Mouse (Mus musculus) T-helper 2 cell (primary cell): ENCODE measurements around the gene Smg6.
"Not testable (repeated sequence)": the region's sequence is repeated elsewhere in the genome, so short reads cannot be mapped to it uniquely, and the experiment has no call there.

Experiments used
- in situ Hi-C: fragments of 300-600 bp; cut with MboI, MseI; formaldehyde crosslinking; loops from one replicate; pipeline ENCODE4 v1.15.1; 2025; ENCODE audit warnings: high pct_unique_total_duplicates

Smg6 gene

DNA sequence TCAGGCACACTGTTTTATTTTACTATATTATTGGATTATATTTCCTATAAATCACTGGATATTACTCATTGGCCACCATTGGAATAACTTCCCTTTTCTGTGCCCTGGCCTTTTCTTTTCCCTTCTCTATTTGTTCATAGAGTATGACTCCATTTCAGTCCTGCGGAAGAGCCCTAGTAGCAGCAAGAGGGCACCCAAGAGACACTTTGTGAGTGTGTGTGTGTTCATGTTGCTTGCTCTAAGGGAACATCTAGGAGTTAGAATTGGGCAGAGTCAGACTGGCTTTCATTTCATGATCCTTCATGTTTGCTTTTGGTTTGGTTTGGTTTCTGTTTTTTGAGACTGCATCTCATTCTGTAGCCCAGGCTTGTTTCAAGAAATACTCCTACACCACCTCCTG, 68.5 kb downstream of the Smg6 start:
- in situ Hi-C loops = no loop called here

DNA sequence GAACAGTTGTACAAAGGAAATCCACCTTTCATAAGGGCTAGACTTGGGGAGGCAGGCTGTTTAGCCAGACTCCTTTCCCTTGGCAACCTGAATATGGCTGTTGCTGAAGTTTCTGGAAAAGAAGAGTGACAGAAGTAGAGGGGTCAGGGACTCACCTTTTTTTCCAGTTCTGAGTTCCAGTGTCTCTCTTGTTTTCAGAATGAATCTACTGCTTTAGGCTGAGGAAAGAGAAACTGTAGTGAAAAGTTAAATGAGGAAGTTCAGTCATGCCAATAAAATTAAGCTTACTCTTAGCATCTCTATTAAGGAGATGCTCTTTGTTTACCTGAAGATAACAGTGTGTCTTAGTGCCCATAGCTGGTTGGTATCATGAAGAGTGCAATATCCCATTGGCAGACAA, 69.2 kb downstream of the Smg6 start:
- in situ Hi-C loops = no loop called here

DNA sequence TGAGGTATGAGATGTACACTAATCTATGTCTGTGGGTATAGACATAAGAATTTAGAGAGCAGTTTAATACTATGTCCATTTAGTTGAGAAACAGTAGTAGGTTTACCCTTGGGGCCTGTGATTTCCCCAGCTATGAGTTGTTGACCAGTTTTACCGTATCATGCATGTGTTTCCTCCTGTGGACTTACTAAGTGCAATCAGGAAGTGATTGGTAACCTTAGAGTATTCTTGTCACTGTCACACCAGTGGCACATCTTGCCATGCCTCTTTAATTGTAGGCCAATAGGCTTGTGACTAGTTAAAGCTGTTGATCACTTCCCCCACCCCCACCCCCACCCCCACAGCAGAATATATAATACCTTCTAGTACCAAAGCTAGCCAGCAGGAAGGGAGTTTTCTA, 70.9 kb downstream of the Smg6 start:
- in situ Hi-C loops = no loop called here

DNA sequence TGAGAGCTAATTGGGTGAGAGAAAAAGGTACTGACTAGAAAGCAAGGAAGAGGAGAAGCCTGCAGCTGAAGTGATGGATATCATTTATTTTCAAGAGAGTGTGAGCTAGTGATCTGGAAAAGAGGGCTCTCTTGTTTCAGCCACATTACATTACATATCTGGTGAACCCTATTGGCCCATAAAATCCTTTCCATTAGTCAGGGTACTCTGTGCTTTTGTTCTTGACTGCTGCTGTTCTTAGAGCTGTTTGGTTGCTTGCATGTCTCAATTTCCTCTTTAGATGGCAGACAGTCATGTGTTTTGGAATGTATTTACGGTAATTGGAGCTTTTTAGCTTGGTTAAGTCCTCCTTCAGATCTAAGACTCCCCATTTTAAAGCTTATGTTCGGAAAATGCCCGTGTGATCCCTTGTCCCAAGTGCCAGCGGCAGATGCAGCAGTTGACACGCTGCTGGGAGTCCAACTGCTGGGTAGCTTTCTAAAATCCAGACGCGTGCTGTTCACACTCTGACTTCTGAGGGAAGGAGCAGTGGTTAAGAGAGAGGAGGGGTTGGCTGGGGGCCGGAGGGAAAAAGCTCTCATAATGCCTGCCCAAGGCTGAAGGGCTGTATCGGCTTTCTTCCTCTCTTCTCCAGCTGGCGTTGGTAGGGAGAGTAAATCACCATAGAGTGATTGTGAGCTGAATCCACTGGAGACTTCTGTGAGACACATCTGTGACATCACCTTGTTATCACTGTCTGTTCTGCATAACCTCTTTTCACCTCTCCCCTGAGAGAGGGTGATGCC, 75.4 kb downstream of the Smg6 start:
- in situ Hi-C loops = no loop called here

DNA sequence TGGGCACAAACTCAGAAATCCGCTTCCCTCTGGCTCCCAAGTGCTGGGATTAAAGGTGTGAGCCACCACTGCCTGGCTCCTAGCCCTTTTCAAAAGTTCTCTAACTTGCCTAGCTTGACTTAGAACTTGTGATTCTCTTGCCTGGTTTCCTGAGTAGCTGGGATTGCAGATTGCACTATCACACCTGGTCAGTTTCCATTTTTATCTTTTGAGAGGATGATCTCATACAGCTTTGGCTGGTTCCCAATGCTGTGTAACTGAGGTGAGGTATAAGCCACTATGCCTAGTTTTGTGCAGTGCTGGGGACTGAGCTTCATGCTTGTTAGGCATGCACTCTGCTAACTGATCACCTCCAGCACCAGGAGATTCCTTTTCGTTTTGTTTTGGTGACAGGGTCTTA, 82.6 kb downstream of the Smg6 start:
- in situ Hi-C loops = no loop called here

DNA sequence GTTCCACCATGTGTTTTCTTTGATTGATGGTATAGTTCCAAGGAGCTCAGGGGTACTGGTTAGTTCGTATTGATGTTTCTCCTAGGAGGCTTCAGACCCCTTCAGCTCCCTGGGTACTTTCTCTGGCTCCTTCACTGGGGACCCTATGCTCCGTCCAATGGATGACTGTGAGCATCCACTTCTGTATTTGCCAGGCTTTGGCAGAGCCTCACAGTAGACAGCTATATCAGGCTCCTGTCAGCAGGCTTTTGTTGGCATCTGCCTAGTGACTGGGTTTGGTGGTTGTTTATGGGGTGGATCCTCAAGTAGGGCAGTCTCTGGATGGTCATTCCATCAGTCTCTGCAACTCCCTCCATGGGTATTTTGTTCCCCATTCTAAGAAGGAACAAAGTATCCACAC, 83.9 kb downstream of the Smg6 start:
- in situ Hi-C loops = not testable (repeated sequence)

DNA sequence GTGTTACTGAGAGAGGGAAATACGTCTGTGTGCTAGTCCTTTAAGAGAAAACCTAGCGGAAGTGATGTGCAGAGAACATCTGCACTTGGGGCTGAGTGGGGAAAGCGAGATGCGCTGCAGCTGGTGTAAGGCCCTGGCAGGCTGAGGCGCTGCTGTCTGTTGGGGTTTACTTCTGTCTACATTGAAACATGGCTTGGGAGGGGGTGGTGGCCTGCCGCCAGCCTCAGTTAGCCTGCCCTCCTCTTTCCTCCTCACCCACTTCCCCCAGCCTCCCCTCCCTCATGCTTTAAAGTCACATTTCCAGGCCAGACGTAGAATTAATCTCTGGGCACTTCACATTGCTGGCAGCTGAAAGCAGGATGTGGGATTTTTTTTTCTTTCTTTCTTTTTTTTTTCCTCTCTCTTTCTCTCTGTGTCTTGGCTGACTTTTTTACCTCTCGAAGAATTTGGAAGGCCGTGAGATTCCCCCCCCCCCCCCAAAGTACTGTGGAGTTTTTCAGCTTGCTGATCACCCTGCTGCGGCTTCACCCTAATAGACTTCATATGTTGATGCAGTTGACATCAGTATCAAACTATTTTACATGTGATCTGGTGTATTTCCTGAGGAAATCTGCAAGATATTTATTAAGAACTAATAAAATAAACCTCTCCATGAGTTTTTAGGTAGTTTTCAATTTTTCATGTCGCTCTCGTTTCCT, 87.5 kb downstream of the Smg6 start:
- in situ Hi-C loops = no loop called here

DNA sequence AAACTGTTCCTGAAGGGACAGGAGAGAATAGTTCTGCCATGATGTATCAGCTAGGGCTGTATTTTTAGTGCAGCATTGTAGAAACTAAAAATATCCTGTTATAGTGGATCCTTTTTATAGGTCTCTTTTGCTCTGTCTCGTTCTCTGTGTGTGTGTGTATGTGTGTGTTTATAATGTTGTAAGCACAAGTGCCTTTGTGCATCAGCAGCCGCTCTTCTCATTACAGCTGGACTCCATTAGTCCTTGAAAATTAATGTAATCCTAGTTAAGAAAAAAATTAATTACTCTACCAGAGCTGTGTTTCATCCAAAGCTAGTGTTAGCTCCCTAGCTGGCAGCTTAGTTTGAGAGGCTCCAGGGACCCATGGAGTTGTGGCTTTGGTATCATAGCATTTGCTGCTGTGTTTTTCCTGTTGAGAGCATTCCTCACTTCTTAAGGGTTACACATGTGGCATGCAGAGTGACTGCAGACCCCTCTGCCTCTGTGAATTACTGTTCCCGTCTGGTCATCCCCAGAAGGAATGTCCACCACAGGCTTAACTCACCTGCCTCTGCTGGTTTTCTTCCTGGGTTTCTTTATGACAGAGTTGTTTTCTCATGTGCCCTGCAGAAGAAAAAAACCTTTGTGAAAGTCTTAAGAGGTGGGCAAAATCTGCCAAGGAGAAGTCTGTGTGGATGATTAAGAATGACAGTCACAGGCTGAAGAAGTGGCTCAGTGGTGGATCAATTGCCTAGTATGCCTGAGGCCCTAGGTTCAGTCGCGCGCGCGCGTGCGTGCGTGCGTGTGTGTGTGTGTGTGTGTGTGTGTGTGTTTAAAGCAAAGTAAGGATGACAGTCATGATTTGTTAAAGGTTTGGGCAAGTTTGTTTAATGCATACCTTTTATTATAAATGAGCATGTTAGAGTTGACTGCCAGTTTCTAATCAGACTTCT, 88.4 kb downstream of the Smg6 start:
- in situ Hi-C loops = no loop called here

DNA sequence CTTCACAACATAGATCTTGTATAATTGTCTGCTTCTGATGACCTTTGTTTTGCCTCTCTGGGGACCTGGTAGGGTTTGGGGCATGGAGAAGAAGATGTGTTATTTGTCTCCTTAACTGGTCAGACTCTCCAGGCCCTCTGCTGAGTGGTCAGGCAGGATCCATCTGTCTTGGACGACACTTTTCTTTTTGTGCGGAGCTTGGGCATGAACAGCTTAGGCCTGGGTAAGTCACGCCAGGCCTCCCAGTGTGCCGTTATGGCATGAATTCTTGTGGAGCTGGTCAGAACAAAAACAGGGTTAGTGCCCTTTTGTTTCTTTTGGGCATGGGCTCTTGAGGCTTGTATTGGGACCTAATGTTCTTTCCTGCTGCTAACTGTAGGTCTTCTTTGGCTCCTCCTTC, 89.2 kb downstream of the Smg6 start:
- in situ Hi-C loops = no loop called here

DNA sequence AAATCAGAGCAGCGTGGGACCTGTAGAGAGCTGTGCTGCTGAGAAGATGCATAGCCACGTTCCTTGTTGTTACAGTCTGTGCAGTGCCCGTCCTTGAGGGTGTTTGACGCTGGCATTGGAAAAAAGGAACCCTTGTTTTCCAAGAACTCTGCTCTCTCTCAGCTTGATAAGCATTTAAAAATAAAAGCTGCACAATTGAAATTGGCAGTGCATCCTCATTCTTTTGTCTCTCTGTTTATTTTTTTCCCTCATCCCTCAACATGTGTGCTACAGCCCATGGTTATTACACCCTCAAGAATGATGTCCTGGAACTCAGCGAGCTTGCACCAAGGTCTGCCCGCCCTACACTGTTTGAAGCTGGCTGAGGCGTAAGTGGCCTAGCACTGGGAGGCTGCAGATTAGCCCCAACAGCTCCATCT, 89.8 kb downstream of the Smg6 start:
- in situ Hi-C loops = no loop called here

DNA sequence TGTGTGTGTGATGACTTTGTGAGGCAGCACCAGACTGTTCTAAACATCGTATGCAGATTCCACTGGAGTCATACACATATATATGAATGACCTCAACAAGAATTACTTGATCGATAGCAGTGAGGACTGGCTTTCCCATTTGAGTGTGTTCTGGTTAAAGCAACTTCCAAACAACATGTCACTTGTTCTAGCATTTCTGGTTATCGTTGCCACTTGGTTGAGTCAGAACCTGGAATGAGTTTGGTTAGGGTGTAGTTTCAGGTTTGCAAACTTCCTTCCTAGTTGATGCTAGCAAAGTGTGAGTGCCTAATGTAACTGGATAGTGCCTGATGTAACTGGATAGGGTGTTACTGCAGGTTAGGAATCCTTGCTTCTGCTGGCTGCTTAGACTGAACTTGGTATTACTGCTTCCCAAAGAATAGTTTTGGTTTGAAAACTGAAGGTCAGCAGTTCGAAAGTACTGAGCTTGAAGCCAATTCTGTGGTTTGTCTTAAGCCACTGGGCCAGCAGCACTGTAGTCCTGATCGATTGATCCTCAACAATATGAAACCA, 90.8 kb downstream of the Smg6 start:
- in situ Hi-C loops = no loop called here

DNA sequence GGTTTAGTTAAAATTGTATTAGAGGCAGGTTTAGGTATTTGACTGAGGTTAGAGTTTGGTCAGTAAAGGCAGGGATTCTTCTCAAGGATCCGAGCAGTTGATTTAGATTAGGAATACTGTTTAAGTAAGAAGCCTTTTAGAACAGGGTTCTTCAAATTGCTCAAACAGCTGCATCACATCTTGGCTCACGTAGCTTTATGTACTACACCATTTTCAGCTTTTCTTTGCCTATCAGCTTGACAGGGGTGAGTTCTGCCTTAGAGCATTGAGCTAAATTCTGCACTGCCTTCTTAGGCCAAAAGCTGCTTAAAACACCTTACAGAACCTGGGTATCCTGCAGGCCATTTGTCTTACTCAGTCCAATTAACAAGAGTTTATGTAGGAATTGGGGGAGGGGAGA, 92.2 kb downstream of the Smg6 start:
- in situ Hi-C loops = no loop called here

DNA sequence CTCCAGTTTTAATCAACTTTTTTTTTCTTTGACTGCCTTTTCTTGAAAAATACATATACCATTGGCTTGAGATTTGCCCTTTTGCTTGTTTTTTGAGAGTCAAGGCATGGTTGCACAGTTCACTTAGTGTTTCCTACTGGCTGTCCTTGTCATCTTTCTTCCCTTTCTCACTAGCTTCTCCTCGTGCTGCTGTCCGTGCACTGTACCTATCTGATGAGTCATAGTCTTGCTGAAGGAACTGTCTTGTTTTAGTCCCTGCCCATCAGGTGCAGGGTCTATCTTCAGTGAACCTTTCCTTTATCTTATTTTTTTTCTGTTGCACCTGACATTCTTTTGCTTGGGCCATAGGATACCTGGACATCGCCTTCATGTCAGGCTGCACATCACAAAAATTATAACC, 101.4 kb downstream of the Smg6 start:
- in situ Hi-C loops = no loop called here

DNA sequence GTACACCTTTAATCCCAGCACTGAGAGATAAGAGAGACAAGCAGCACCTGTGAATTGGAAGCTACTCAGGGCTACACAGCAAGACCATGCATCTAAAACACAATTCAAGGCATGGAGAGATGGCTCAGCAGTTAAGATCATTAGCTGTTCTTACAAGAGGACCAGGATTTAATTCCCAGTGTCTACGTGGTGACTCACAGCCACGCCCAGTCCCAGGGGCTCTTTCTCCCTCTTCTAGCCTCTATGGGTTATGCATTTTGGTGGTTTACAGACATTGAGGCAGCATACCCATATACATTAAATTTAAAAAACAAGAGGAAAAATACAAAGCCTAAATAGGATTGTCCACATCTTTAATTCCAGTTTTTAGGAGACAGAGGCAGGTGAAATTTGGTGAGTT, 102.0 kb downstream of the Smg6 start:
- in situ Hi-C loops = no loop called here

DNA sequence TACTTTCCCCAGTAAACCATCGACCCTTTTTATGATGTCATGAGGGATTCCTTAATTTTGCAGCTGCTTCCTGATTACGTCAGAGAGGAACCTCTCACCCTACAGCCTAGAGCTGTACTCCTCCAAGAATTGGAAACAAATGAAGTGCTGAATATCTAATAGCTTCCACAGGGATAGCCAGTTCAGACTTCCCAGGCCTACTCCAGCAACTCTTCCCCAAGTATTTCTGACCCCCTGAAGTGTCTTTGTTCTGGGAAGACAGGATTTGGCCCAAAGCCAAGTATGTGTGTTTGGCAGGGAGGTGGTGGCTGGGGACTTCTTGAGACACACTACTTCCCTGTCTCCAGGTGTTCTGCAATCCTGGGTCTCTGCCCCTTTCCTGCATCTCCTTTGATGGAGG, 105.6 kb downstream of the Smg6 start:
- in situ Hi-C loops = no loop called here

DNA sequence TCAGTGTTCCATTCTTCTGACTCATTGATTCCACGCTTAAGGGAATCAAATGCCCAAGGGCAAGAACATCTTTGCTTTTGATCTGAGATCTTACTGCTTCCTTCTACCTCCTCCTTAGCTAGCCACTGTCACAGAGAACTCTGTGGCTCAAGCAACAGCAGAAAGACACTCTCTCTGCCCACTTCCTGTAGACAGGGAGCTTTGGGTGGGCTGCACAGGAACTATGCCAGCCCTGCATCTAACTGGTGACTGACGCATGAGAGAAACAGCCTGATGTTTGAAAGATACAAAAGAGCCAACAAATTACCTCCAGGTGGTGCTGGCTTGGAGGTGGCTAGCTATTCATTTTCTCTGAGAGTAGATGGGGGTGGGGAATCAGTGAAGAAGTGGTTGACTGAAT, 107.3 kb downstream of the Smg6 start:
- in situ Hi-C loops = no loop called here

DNA sequence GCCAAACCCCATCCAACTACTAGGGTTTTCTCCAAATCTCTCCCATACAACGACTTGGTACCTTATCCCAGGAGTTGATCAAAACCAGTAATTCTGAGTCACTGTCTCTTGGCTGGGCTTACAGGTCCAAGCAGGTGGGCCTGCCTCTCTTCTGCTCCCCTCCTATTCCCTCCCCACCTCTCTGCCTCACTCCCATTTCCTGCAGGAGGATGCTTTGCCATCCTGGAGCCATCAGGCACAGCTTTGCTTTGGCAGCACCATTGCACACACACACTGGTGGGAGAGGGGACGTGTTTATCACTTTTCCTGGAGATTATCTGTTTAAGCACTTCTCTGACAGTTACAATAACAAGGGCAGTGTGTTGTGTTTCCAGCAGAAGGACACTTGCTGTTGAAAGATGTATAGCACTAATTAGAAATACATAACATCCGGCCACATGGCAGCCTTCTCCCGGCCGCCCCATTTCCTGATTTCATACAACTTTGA, 108.0 kb downstream of the Smg6 start:
- in situ Hi-C loops = no loop called here

DNA sequence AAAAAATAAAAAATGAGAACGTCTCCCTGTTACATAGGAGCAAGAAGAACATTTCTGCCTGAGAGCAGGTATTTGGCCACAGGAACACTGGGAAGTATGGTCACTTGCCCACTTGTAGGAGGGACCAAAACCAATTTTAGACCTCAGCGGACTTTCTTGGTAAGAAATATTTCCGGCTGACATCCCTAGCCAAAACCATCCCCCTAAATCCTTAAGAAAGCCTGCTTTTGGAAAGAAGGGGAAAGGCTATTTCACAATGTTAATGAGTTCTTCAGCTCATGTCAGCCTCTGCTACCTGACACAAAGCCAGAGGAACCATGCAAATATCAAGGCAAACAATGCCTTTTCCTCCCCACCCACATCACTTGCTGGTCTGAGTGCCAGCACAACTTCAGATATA, 108.5 kb downstream of the Smg6 start:
- in situ Hi-C loops = no loop called here

DNA sequence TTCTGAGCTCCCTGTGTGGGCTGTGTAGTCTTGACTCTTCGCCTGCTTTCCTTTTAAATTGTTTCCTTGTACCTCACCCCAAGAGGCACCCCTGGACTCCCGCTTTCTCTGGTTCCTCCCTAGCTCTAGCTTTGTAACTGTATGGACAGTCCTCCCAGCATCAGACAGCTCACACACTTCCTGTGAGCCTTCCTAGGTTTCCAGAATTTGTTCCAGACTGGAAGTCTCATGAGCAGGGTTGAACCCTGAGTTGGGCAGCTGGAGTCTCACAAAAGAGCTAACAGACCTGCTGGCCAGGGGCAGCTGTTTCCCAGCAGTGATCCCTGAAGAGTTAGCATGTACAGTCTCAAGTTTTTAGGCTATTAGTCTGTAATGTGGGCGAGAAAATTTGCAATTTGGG, 118.7 kb downstream of the Smg6 start:
- in situ Hi-C loops = no loop called here

DNA sequence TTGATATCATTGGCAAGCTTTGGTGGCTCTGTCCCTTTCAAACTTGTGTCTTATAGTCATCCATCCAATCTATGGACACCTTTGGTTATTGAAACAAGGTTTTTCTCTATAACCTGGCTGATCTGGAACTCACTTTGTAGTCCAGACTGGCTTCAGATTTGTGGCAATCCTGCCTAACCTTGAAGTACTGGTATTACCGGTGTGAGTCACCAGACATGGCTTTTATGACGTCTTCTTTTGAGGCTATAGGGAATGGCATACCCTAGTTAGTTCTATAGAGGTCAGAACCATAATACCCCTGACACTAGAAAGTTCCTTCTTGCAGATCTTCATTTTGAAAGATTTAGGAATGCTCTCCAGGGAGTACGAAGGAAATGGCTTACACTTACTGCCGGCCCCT, 120.2 kb downstream of the Smg6 start:
- in situ Hi-C loops = no loop called here

DNA sequence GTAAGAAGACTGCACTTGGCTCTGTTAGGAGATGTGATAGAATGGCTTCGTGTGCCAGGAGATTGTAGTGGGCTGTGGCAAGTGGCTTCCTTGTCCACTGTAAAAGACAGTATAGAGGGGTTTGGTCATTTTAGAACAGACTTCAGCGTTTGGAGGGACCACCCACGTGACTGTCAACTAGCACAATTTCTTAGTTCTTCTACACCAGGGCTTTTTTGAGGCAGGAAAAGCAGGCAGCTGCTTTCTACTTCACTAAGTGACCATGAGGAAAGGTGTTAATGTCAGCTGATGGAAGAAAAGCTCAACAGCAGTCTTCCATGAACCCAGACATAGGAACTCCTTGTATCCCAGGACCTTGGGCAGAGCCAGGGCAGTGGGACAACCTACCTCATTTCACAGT, 121.0 kb downstream of the Smg6 start:
- in situ Hi-C loops = no loop called here

DNA sequence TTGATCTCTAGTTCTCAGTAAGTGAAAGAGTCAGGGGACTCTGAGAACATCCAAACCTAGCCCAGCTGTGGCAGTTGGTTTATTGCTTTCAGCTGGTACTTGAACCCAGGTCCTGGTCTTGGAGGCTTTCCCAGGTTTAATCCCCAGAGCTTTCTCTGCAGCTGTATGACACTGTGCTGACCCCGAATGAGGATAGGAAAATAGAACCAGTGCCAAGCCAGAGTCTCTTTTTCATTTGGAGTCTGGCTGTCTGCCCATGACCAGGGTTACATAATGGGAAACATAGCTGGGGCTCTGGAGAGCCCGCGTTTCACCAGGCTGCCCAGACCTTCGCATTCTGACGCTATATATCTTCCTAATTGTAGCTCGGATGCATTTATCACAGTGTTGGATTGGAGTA, 121.4 kb downstream of the Smg6 start:
- in situ Hi-C loops = no loop called here
